Mouse (Mus musculus): ENCODE data around the gene Gtsf1l.

The Gtsf1l gene

GRCm38 (mm10) chr2:163052101-163052500, 35.6 kb downstream of the Gtsf1l start:
- no peak for DNase-seq (ENCODE audit: low spot score)

DNA sequence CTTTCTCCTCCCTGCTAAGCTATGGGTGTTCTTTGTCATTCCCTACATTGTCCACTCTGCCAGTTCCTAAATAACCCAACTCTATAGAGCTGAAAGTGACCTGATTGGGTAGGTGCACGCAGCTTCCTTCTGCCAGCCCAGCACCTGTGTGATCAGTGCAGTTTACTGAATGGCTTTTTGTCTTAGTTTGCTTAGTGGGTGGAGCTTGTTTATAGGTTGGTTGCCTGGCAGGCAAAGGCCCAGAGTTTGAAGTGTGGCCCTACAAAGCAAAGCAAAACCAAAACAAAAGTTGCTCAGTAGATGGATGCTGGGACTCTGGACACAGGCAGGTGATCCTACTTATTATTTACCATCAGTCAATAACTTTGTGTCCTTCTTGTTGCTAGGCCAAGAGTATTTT, 36.0 kb downstream of the Gtsf1l start:
- DNase-seq (ENCODE audit: low spot score), result no peak

DNA sequence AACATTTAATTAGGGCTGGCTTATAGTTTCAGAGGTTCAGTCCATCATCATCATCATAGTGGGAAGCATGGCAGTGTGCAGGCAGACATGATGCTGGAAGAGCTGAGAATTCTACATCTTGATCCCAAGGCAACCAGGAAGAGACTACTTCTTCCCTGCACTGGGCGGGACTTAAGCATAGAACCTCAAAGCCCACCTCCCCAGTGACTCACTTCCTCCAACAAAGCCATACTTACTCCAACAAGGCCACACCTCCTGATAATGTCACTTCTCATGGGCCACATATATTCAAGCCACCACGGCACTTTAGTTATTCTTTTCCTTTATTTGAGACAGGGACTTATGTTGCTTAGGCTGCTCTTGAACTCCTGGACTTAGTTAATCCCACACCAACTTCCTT, 38.5 kb downstream of the Gtsf1l start:
- DNase-seq (ENCODE audit: low spot score), result no peak

DNA sequence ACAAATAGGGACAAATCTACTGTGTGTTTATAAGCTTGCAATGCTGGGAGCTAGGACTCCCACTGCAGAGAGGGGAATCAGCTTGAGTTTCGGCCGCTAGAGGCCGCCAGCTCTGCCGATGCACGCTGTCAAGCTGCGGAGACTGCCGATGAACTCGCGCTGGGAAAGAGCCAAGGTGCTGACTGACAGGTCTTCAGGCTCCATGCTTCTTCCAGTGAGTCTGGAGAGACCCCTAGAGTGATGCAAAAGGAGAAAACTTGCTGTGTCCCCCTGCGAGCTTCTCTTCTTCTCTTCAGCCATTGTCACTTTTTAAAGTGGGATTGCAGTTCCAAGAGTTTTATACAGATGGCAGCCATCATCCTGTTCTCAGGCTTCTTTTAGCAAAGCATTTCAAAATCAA, 39.5 kb downstream of the Gtsf1l start:
- peak; percentile 51 for DNase-seq (ENCODE audit: low spot score)

DNA sequence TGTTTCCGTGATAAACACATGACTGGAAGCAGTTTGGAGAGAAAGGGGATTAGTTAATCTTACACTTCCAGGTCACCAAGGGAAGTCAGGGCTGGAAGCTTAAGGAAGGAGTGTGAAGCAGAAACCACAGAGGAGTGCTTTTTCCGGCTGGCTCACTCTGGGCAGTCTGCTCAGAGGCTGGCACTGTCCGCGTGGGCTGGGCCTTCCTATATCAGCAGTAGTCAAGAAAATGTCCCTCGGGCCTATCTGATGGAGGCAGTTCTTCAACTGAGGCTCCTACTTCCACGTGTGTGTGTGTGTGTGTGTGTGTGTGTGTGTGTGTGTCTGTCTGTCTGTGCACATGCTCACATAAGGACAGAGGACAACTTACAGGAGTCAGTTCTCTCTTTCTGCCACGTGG, 47.7 kb downstream of the Gtsf1l start:
- DNase-seq (ENCODE audit: low spot score), result no peak

Measured in ovary, postnatal 14 days (tissue).